Mouse (Mus musculus): ENCODE data around the gene Cd101. TPM values are rescaled to one million over a fixed set of nuclear protein-coding genes. Genes with fewer than 3 reads are reported as not detected.

The Cd101 gene
- polyA plus RNA-seq, 1 experiment, result 0.01 TPM

- H3K79me2 ChIP-seq (ENCODE audit: control insufficient read depth, insufficient read depth), result no peaks in the 10 kb centered on the region
- H3K27me3 ChIP-seq (ENCODE audit: control insufficient read depth, insufficient read depth, insufficient read length), result no peaks in the 10 kb centered on the region
- no peaks in the 10 kb centered on the region for H3K36me3 ChIP-seq (ENCODE audit: control insufficient read depth, insufficient read depth)
- no peak for TF ChIP-seq MAX (IDR thresholded peaks at IDR 0.05)
- no peak for TF ChIP-seq CEBPB (IDR thresholded peaks at IDR 0.05; ENCODE audit: low read depth)
- TF ChIP-seq USF1 (IDR thresholded peaks at IDR 0.05; ENCODE audit: low read depth), result no peak
- no peak for TF ChIP-seq MYOD1 (IDR thresholded peaks at IDR 0.05; ENCODE audit: control insufficient read depth, insufficient read length, low read depth)
- TF ChIP-seq CTCF (IDR thresholded peaks at IDR 0.05; ENCODE audit: control insufficient read depth, insufficient read depth, insufficient read length), result no peak
- no peak for TF ChIP-seq MYOG (IDR thresholded peaks at IDR 0.05; ENCODE audit: control insufficient read depth, extremely low read depth, insufficient read length)
- no peak for TF ChIP-seq FOSL1 (IDR thresholded peaks at IDR 0.05; ENCODE audit: insufficient read depth, low read length, poor library complexity, severe bottlenecking)
- no peaks in the 10 kb centered on the region for H3K79me3 ChIP-seq (ENCODE audit: low read depth)
- no peak overlapping the region for H3ac ChIP-seq (ENCODE audit: control insufficient read depth, insufficient read length, low read depth)
- no peak overlapping the region for H3K4me3 ChIP-seq (ENCODE audit: insufficient read depth, poor library complexity, severe bottlenecking)
Measured at GRCm38 (mm10) chr3:101031456-101032142, 2.2 kb upstream of the Cd101 start.

- no peak overlapping the region for H3K4me3 ChIP-seq (ENCODE audit: insufficient read depth, poor library complexity, severe bottlenecking)
- H3K79me2 ChIP-seq (ENCODE audit: control insufficient read depth, insufficient read depth), result no peaks in the 10 kb centered on the region
- no peaks in the 10 kb centered on the region for H3K36me3 ChIP-seq (ENCODE audit: control insufficient read depth, insufficient read depth)
- TF ChIP-seq MYOD1 (IDR thresholded peaks at IDR 0.05; ENCODE audit: control insufficient read depth, insufficient read length, low read depth) (no peak), MYOG (IDR thresholded peaks at IDR 0.05; ENCODE audit: control insufficient read depth, extremely low read depth, insufficient read length) (no peak), CEBPB (IDR thresholded peaks at IDR 0.05; ENCODE audit: low read depth) (no peak), CTCF (IDR thresholded peaks at IDR 0.05; ENCODE audit: control insufficient read depth, insufficient read depth, insufficient read length) (no peak), MAX (IDR thresholded peaks at IDR 0.05) (no peak), FOSL1 (IDR thresholded peaks at IDR 0.05; ENCODE audit: insufficient read depth, low read length, poor library complexity, severe bottlenecking) (no peak), USF1 (IDR thresholded peaks at IDR 0.05; ENCODE audit: low read depth) (no peak)
- H3K79me3 ChIP-seq (ENCODE audit: low read depth), result no peaks in the 10 kb centered on the region
- no peak overlapping the region for H3ac ChIP-seq (ENCODE audit: control insufficient read depth, insufficient read length, low read depth)
- H3K27me3 ChIP-seq (ENCODE audit: control insufficient read depth, insufficient read depth, insufficient read length), result no peaks in the 10 kb centered on the region
Measured at GRCm38 (mm10) chr3:101030630-101031029, 1.3 kb upstream of the Cd101 start.

GRCm38 (mm10) chr3:101026741-101027140 lies 2.6 kb downstream of the Cd101 start:
- Histone ChIP-seq H3K79me2 (ENCODE audit: control insufficient read depth, insufficient read depth) (no peaks in the 10 kb centered on the region), H3K27me3 (ENCODE audit: control insufficient read depth, insufficient read depth, insufficient read length) (no peaks in the 10 kb centered on the region), H3ac (ENCODE audit: control insufficient read depth, insufficient read length, low read depth) (no peak overlapping the region), H3K79me3 (ENCODE audit: low read depth) (no peaks in the 10 kb centered on the region), H3K4me3 (ENCODE audit: insufficient read depth, poor library complexity, severe bottlenecking) (no peak overlapping the region), H3K36me3 (ENCODE audit: control insufficient read depth, insufficient read depth) (no peaks in the 10 kb centered on the region)
- no peak for TF ChIP-seq CTCF (IDR thresholded peaks at IDR 0.05; ENCODE audit: control insufficient read depth, insufficient read depth, insufficient read length)
- TF ChIP-seq CEBPB (IDR thresholded peaks at IDR 0.05; ENCODE audit: low read depth), result no peak
- no peak for TF ChIP-seq MYOG (IDR thresholded peaks at IDR 0.05; ENCODE audit: control insufficient read depth, extremely low read depth, insufficient read length)
- no peak for TF ChIP-seq FOSL1 (IDR thresholded peaks at IDR 0.05; ENCODE audit: insufficient read depth, low read length, poor library complexity, severe bottlenecking)
- no peak for TF ChIP-seq MYOD1 (IDR thresholded peaks at IDR 0.05; ENCODE audit: control insufficient read depth, insufficient read length, low read depth)
- no peak for TF ChIP-seq USF1 (IDR thresholded peaks at IDR 0.05; ENCODE audit: low read depth)
- no peak for TF ChIP-seq MAX (IDR thresholded peaks at IDR 0.05)

DNA sequence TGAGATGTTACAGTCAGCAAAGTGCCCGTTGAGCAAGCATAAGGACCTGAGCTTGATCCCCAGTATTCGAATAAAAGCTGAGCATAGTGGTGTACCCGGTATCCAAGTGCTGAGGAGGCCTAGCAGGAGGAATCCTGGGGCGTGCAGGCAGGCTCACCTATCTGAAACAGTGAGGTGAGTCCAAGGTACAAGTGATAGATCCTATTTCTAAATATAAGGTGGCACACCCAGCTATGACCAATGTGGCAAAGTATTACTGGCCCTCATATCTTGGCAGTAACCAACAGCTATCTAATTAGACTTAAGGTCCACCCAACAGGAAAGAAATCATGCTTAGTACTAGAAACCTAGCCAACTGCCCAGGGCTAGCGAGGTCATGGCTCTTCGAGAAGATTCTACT lies 6.4 kb downstream of the Cd101 start:
- H3K79me3 ChIP-seq (ENCODE audit: low read depth), result no peaks in the 10 kb centered on the region
- TF ChIP-seq CEBPB (IDR thresholded peaks at IDR 0.05; ENCODE audit: low read depth) (no peak), MYOG (IDR thresholded peaks at IDR 0.05; ENCODE audit: control insufficient read depth, extremely low read depth, insufficient read length) (no peak)
- H3K4me3 ChIP-seq (ENCODE audit: insufficient read depth, poor library complexity, severe bottlenecking), result no peak overlapping the region
- no peaks in the 10 kb centered on the region for H3K27me3 ChIP-seq (ENCODE audit: control insufficient read depth, insufficient read depth, insufficient read length)
- no peaks in the 10 kb centered on the region for H3K36me3 ChIP-seq (ENCODE audit: control insufficient read depth, insufficient read depth)
- no peaks in the 10 kb centered on the region for H3K79me2 ChIP-seq (ENCODE audit: control insufficient read depth, insufficient read depth)
- H3ac ChIP-seq (ENCODE audit: control insufficient read depth, insufficient read length, low read depth), result no peak overlapping the region

- TF ChIP-seq USF1 (IDR thresholded peaks at IDR 0.05; ENCODE audit: low read depth), result no peak
- no peak for TF ChIP-seq FOSL1 (IDR thresholded peaks at IDR 0.05; ENCODE audit: insufficient read depth, low read length, poor library complexity, severe bottlenecking)
- TF ChIP-seq MYOG (IDR thresholded peaks at IDR 0.05; ENCODE audit: control insufficient read depth, extremely low read depth, insufficient read length), result no peak
- TF ChIP-seq CTCF (IDR thresholded peaks at IDR 0.05; ENCODE audit: control insufficient read depth, insufficient read depth, insufficient read length), result no peak
- TF ChIP-seq MAX (IDR thresholded peaks at IDR 0.05), result no peak
- TF ChIP-seq CEBPB (IDR thresholded peaks at IDR 0.05; ENCODE audit: low read depth), result no peak
- TF ChIP-seq MYOD1 (IDR thresholded peaks at IDR 0.05; ENCODE audit: control insufficient read depth, insufficient read length, low read depth), result no peak
- no peaks in the 10 kb centered on the region for H3K79me2 ChIP-seq (ENCODE audit: control insufficient read depth, insufficient read depth)
- no peak overlapping the region for H3K4me3 ChIP-seq (ENCODE audit: insufficient read depth, poor library complexity, severe bottlenecking)
- H3ac ChIP-seq (ENCODE audit: control insufficient read depth, insufficient read length, low read depth), result no peak overlapping the region
- no peaks in the 10 kb centered on the region for H3K79me3 ChIP-seq (ENCODE audit: low read depth)
- H3K27me3 ChIP-seq (ENCODE audit: control insufficient read depth, insufficient read depth, insufficient read length), result no peaks in the 10 kb centered on the region
- H3K36me3 ChIP-seq (ENCODE audit: control insufficient read depth, insufficient read depth), result no peaks in the 10 kb centered on the region
Measured at GRCm38 (mm10) chr3:101021481-101022051, 7.8 kb downstream of the Cd101 start.
